Mouse (Mus musculus): ENCODE measurements around the gene St7.

DNA sequence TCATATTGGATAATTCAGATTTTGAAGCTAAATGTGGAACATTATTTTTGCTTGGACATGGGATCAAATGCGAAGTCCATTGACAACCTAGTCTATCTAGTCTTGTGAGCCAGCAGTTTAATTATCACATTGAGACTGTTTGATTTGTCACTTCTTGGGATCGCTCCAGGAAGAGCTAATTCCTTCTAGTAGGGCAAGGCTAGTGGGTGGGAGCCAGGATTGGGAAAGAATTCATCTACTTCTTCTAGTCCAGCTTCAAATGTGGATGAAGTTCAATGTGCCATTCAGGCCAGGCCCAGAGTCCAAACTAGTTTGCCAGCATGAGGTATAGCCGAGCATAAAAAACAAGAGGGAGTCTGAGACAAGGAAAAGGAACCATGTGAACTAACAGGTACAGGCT, 100.7 kb downstream of the St7 start:
- TF ChIP-seq CTCF (IDR thresholded peaks at IDR 0.05) (no peak), EP300 (IDR thresholded peaks at IDR 0.05) (no peak)

Data from lung, postnatal 0 days (tissue).